Mouse (Mus musculus) kidney, adult 11 months (tissue): Measurements from ENCODE around the gene Mtf1.
A peak's percentile ranks its signal among the peaks of the same experiment; 100 is the strongest.

Experiments
- DNase-seq: peaks from one replicate; pipeline ENCODE4 v3.0.0; 2022

The Mtf1 gene

DNA sequence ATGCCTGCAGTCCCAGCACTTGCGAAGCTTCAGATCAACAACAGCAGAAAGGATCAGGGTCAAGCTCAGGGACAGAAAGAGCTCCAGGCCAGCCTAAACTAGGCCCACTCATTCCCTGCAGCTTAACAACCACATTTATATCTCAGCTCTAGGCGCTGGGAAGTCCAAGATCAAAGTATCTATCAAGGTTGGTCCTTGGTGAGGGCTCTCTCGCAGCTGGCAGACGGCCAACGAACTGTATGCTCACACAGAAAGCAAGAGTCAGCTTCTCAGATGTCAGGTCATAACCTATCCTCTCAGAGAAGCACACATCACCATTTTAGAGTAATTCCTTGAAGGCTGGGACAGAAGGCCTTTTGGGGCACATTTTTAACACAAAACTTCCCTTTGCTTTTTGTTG, 56.5 kb downstream of the Mtf1 start:
- no peak for DNase-seq

DNA sequence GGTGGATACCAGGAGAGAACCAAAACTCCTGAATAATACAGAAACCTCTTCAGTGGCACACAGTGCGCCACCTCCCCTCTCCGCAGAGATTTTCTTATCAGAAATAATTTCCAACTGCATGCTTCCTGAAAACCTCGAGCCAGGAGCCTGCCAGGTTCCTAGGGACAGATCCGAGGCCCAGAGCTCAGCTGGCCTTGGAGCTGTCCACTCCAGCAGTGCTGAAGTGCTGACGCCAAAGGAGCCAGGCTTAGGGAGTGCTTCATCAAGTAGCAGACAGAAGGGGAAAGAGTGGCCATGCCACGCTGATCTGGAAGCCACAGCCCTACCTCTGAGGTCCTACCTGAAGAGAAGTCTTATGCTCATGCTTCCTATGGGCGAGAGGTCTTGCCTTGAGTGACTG, 58.5 kb downstream of the Mtf1 start:
- DNase-seq = peak; percentile 31

DNA sequence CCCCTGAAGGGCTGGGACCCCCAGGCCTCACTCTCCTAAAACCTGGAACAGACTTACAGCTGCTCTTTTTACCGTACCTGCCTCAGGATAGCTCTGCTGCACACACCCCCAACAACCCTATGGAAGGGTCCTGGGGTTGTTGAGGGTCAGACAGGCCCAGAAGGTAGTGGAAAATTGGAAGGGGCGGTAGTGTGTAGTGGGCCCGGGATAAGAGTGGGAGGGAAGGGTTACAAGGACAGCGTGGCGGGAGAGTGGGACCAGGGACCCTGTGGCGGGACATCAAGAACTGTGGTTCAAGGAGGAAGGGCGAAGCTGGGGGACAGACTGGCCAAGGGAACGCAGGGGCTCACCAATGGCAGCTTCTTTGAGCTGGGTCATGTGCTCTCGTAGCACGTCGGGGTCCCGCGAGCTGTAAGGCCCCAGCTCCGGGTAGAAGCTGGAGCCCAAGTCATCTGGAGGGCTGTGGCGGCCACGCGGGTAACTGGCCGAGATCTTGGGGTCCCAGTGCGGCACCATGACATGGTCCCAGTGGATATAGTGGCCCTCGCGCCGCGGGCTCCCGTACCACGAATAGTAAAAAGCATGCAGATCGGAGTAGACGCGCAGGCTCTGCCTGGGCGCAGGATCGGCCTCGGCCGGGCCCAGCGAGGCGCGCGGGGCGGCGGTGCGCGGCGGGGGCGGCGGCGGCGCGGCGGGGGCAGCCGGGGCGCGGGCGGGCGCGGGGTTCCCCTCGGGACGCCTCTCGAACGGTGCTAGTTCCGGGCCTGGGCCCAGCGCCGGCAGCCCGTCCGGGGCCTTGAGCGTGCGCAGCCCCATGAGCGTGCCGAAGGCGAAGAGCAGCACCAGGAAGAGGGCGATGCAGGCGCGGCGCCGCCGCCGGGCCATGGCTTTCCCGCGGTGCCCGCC, 59.6 kb downstream of the Mtf1 start, which contains the start of gene Maneal:
Gene Maneal, minus strand, starts transcription at position 889 of the 906 bp plus-strand sequence.
- no peak for DNase-seq

DNA sequence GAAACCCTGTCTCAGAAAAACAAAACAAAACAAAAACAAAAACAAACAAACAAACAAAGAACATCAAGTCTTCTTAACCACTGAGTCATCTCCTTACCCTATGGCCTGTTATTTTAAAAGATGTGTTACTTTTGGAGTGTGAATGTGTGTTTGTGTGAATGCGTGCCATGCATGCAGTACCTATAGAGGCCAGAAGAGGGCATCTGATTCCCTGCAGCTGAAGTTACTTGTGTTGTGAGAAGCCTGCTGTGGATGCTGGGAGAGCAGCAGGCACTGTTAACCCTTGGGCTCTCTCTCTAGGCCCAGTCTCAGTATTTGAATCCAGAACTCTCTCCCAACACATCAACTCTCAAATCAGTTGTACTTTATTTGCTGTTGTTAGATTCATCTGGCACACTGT, 70.8 kb downstream of the Mtf1 start:
- no peak for DNase-seq

DNA sequence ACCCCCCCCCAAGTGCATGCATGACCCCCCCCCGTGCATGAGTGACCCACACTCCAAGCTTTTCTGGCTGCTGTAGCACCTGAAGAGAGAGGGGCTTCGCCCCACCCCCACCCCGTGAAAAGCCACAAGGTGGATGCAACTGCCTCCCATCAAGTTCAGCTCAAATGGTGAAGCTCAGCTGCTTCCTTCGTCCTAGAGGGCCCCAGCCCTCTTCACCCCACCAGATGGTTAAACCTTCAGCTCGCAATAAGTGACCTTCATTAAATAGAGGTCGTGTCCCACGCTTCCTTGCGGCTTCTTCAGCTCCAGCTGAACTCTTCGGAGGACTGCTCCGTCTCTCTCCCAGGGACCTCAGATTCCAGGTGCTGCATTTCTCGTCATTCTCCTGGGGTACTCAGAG, 78.7 kb downstream of the Mtf1 start, which contains the start of gene Epha10:
Gene Epha10, plus strand, starts transcription at position 301 of the 400 bp plus-strand sequence.
- DNase-seq = no peak

DNA sequence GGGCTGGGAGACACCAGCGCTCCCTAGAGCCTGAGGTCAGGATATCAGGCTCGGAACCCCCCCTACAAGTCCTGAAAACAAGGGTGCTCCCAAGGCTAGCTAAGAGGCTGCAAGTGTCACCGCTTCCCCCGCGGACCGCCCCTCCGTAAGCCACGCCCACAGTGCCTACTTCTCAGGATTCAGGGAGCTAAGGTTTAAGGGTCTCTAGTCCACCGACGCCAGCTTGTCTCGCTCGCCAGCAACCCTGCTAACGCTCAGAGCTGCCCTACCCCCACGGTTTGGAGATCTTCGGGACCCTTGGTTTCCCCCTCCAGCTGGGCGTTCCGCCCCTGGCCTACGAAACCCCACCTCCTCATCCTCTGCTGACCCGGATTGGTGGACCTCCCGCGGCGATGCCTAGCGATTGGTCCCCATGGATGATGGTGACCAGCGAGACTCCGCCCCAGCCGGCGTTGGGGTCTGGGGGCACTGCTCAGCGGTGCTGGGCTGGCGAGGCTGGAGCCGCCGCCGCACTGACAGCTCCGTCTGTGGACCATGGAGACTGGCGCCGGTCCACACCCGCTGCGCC, 79.5 kb downstream of the Mtf1 start:
- DNase-seq = no peak

DNA sequence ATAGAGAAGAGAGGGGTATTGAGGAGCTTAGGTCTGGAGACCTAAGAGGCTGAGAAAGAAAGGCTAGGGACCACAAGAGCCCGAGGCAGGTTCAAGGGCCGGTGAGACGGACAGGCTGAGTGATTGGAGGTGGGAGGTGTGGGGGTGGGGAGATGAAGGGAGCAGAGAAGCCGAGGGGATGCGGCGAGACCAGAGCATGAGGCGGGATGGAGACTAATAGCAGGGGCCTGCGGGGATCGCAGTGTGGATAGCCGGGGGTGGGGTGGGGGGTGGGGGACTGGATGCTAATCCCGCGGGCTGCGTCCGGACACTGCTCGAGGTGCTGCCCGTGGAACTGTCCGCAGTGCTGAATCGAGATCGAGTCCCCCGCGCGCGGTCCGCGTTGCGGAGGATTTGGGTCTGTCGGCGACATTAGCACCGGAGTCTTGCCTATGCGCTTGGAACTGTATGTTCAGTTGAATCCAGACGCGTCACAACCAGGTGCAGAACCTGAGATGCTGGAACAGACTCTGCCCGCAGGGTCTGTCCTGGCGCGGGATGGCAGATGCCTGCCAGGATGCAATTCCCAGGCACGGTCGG, 80.3 kb downstream of the Mtf1 start:
- no peak for DNase-seq

DNA sequence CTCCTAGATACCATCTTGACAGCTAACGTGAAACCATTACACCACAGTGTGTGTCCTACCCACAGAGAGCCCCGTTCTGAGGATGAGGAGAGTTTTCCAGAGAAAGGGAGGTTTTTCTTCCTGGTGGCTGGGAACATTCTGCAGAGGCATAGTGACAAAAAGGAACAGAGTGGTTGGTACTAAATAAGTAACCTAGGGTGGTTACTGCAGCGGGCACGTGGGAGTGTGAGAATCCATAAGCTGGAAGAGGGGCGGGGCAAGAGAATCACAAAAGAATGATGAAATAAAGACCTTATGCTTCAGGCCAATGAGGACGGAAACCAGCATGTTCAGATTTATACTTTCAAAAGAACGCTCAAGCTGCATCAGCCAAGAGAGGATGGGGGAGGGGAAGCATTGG, 86.8 kb downstream of the Mtf1 start:
- DNase-seq = no peak

DNA sequence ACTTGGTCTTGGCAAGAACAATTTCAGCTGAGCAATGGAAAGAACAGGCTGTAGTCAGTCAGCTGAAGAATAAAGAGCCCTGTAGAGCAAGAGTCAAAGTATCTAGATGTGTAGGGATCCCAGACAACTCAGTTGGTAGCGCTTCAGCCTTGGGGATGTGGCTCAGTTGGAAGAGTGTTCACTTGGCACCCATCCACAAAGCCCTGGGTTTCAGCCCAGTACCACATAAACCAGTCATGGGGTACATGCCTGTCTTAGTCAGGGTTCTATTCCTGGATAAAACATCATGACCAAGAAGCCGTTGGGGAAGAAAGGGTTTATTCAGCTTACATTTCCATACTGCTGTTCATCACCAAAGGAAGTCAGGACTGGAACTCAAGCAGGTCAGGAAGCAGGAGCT, 88.0 kb downstream of the Mtf1 start:
- DNase-seq = no peak

DNA sequence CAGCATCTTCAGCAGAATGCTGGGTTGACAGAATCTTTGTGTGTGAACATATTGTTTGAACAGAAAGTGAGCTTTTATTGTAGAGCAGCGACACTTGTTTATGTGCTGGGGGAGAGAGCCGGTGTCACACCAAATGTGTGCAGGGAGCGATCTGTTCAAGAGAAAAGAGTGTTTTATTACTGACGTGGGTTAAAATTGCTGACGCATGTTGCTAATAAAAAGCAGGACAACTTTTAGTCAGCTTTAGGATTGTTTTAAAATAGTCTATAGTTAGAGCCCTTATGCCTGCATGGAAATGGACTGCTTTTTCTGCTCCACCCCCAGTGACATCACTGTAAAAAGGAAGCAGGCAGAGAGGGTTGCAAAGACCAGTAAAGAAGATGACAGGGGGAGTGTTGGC, 88.9 kb downstream of the Mtf1 start:
- no peak for DNase-seq

DNA sequence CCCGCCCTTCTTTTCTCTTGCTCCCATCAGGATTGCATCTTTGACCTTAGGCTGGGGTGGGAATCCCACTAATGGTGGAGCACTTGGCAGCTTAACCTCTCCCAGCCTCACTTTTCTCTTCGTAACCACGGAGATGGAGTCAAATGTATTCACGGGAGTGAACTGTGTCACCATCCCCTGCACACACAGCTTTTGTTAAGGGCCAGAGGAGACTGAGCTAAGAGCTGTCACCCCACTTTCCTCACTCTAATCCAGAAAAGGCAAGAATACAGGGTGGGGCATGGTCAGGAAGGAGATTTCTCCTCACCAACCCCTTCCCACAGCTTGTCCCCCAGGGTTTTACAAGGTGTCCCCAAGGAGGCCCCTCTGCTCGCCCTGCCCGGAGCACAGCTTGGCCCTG, 91.9 kb downstream of the Mtf1 start:
- DNase-seq = no peak

DNA sequence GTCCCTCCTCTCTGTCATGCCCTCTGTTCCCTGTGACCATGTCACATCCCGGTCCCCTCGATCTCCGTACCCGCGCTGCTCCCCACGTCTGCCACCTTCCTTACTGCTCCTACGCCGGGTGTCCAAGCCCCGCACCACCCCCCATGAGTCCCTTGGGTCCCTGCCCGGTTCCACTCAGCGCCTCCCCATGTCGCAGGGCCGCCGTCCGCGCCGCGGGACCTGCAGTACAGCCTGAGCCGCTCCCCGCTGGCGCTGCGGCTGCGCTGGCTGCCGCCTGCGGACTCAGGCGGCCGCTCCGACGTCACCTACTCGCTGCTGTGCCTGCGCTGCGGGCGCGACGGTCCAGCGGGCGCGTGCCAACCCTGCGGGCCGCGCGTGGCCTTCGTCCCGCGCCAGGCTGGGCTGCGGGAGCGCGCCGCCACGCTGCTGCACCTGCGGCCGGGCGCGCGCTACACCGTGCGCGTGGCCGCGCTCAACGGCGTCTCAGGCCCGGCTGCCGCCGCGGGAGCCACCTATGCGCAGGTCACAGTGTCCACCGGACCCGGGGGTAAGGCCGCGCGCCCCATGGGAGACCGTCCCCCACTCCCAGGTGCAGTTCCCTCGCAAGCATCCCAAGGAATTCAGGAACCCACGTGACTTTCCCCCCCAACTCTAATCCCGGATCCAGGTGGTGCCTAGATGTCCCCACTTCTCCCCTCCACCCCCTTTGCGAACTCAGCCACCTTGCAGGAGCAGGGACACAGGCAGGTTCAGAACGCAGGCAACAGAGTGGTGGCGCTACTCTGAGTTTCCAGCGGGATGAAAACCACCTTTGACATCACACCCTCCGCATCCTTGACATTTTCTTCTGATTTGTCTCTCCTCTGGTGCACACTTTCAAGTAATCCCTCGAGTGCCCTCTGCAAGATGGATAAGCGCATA, 92.9 kb downstream of the Mtf1 start:
- DNase-seq = no peak

DNA sequence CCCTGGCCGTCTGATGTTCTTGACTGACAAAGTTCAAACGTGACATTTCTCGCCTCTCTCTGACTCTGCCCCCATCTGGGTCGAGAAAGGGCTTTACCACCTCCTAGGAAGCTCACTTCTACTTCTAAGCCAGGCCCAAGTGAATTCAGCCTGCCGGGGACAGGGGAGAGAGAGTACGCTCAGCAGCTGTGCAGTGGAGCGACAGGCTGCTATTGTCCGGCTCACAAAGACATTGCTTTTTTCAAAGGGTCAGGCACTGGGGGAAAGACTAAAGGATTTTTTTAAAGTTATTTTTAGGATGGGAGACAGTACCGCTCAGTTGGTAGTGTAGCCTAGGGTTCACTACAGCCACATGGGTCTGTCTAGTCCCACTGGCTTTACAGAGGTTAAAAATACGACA, 96.5 kb downstream of the Mtf1 start:
- DNase-seq = no peak
